Mouse (Mus musculus): ENCODE measurements at regions not wholly inside any gene's neighbourhood (a gene's known extent, or its start where the extent isn't known, plus 50 kb on each side); places are given as distances from the start of the nearest gene placed in this dataset.

DNA sequence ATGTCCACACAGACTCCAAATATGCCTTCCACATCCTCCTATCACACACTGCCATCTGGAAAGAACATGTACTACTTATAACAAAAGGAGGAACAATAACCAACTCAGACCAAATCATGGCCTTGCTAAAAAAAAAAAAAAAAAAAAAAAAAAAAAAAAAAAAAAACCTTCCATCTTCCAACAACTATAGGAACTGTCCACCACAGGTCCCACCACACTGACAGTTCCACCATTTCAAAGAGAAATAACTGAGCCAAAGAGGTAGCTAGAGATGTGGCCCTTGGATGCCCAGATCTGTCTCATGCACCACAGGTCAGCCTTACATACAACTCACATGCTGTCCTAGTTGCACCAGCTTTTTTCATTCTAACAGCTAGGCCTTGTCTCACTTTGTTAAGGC lies 97.1 kb downstream of the Tmem17 start:
- TF ChIP-seq CTCF (IDR thresholded peaks at IDR 0.05), result no peak
- no peak for TF ChIP-seq POLR2A (IDR thresholded peaks at IDR 0.05; ENCODE audit: insufficient read depth, low read depth, low read length)

Measured in heart, adult 2 months (tissue).